Mouse (Mus musculus) intestine, embryonic 16.5 days (tissue): Measurements from ENCODE around the gene Tubb3. TPM values are rescaled to one million over a fixed set of nuclear protein-coding genes. Genes with fewer than 3 reads are reported as not detected.
A peak's percentile ranks its signal among the peaks of the same experiment; 100 is the strongest.
"Not testable (repeated sequence)": the region's sequence is repeated elsewhere in the genome, so short reads cannot be mapped to it uniquely, and the experiment has no call there.

ENCODE experiments used
- ATAC-seq: fragments of 200-750 bp; cut with Nextera tagmentation; 2 replicates; pipeline ENCODE4 v1.8.0; 2017; ENCODE audit warnings: moderate TSS enrichment, moderate library complexity
- H3K27ac ChIP-seq: fragments of 300-500 bp; sonication (generic); 2 replicates; pipeline ENCODE4 v1.5.1; 2014; ENCODE audit warnings: mild to moderate bottlenecking, low read length
- H3K27me3 ChIP-seq: fragments of 300-500 bp; sonication (generic); replicated peaks from 2 replicates; pipeline ENCODE4 v1.6.1; 2014; ENCODE audit warnings: low read length, control low read depth, mixed read lengths; ENCODE audit not compliant: control insufficient read depth, insufficient read depth
- H3K36me3 ChIP-seq: fragments of 300-500 bp; sonication (generic); 2 replicates; pipeline ENCODE4 v1.6.1; 2014; ENCODE audit warnings: low read length, control low read depth; ENCODE audit not compliant: control insufficient read depth, insufficient read depth
- H3K4me1 ChIP-seq: fragments of 300-500 bp; sonication (generic); 2 replicates; pipeline ENCODE4 v1.6.1; 2014; ENCODE audit warnings: low read length, control low read depth, mixed read lengths; ENCODE audit not compliant: control insufficient read depth, insufficient read depth
- H3K4me2 ChIP-seq: fragments of 300-500 bp; sonication (generic); 2 replicates; pipeline ENCODE4 v1.6.1; 2014; ENCODE audit warnings: low read depth, low read length, control low read depth
- H3K4me3 ChIP-seq: fragments of 300-500 bp; sonication (generic); 2 replicates; pipeline ENCODE4 v1.5.1; 2014; ENCODE audit warnings: mild to moderate bottlenecking, low read length
- H3K9ac ChIP-seq: fragments of 300-500 bp; sonication (generic); 2 replicates; pipeline ENCODE4 v1.6.1; 2014; ENCODE audit warnings: low read depth, low read length
- H3K9me3 ChIP-seq: fragments of 300-500 bp; sonication (generic); 2 replicates; pipeline ENCODE4 v1.6.1; 2016; ENCODE audit warnings: low read length, control low read depth; ENCODE audit not compliant: control insufficient read depth
- WGBS: fragments of 180-500 bp; shearing (Covaris S2); extraction: QIAGEN DNeasy Blood & Tissue Kit; methylation state at CpG from one replicate; pipeline ENCODE4 v1.1.7; 2014; 5-methylcytosine and 5-hydroxymethylcytosine counted together
- polyA plus RNA-seq: library from polyadenylated mRNA; unstranded; fragments of >200 nt; fragmentation: Nextera tagmentation; extraction: Ambion mirVana; gene quantifications from 2 replicates; pipeline ENCODE4 v1.2.1, GENCODE M21; 2015

The Tubb3 gene
- polyA plus RNA-seq, 1 experiment from 2014 or later: 52.6 TPM

GRCm38 (mm10) chr8:123428343-123428893 lies 17.2 kb downstream of the Tubb3 start:
- 98% methylated on average over 29 of the region's 29 CpGs for WGBS

GRCm38 (mm10) chr8:123428939-123429721 lies 17.9 kb downstream of the Tubb3 start:
- Histone ChIP-seq H3K4me1 (no peaks in the 10 kb centered on the region), H3K4me3 (no peak overlapping the region), H3K27me3 (no peaks in the 10 kb centered on the region), H3K9ac (no peak overlapping the region), H3K9me3 (peaks cover 43% of the 10 kb centered on the region), H3K36me3 (no peaks in the 10 kb centered on the region; the same call in 1 of the 2 replicates), H3K4me2 (no peak overlapping the region), H3K27ac (no peak overlapping the region)
- 95% methylated on average over 23 of the region's 23 CpGs for WGBS
- ATAC-seq: no peak

More at GRCm38 (mm10) chr8:123428343-123428893, 17.2 kb downstream of the Tubb3 start:
- Histone ChIP-seq H3K4me3 (no peak overlapping the region), H3K36me3 (no peaks in the 10 kb centered on the region; the same call in 1 of the 2 replicates), H3K27me3 (no peaks in the 10 kb centered on the region), H3K9me3 (peaks cover 43% of the 10 kb centered on the region), H3K4me1 (no peaks in the 10 kb centered on the region), H3K9ac (no peak overlapping the region), H3K4me2 (no peak overlapping the region), H3K27ac (no peak overlapping the region)
- no peak for ATAC-seq

- WGBS: 96% methylated on average over 15 of the region's 15 CpGs
- H3K9me3 ChIP-seq: peaks cover 43% of the 10 kb centered on the region
- H3K4me1 ChIP-seq, H3K4me2 ChIP-seq, H3K9ac ChIP-seq, H3K4me3 ChIP-seq, H3K27ac ChIP-seq, H3K27me3 ChIP-seq, H3K36me3 ChIP-seq, ATAC-seq: not testable (repeated sequence)
These were observed 18.4 kb downstream of the Tubb3 start for GRCm38 (mm10) chr8:123429722-123430013.

- not testable (repeated sequence) for H3K36me3 ChIP-seq, ATAC-seq, H3K4me2 ChIP-seq, H3K4me3 ChIP-seq, H3K27me3 ChIP-seq, H3K9ac ChIP-seq, H3K27ac ChIP-seq, H3K4me1 ChIP-seq
- 89% methylated on average over 7 of the region's 8 CpGs for WGBS
- H3K9me3 ChIP-seq: peaks cover 40% of the 10 kb centered on the region
These were observed 19.7 kb downstream of the Tubb3 start for GRCm38 (mm10) chr8:123430936-123431335.

- Histone ChIP-seq H3K9me3 (peaks cover 37% of the 10 kb centered on the region), H3K27ac (no peak overlapping the region), H3K9ac (no peak overlapping the region), H3K4me3 (no peak overlapping the region), H3K4me1 (no peaks in the 10 kb centered on the region), H3K27me3 (no peaks in the 10 kb centered on the region), H3K4me2 (no peak overlapping the region), H3K36me3 (no peaks in the 10 kb centered on the region; the same call in 1 of the 2 replicates)
- WGBS: 96% methylated on average over 25 of the region's 25 CpGs
- ATAC-seq: no peak
These were observed 20.6 kb downstream of the Tubb3 start for GRCm38 (mm10) chr8:123431616-123432365.

- Histone ChIP-seq H3K9ac (no peak overlapping the region), H3K27me3 (no peaks in the 10 kb centered on the region), H3K4me2 (no peak overlapping the region), H3K4me3 (no peak overlapping the region), H3K36me3 (no peaks in the 10 kb centered on the region; the same call in 1 of the 2 replicates), H3K4me1 (no peaks in the 10 kb centered on the region), H3K27ac (no peak overlapping the region), H3K9me3 (peaks cover 31% of the 10 kb centered on the region)
- WGBS: 93% methylated on average over 16 of the region's 16 CpGs
- ATAC-seq: no peak
These were observed 21.2 kb downstream of the Tubb3 start for GRCm38 (mm10) chr8:123432381-123432780.

- WGBS: 97% methylated on average over 46 of the region's 47 CpGs
These were observed 22.2 kb downstream of the Tubb3 start for GRCm38 (mm10) chr8:123433241-123433974.

GRCm38 (mm10) chr8:123441788-123442187 lies 30.6 kb downstream of the Tubb3 start:
- no peak for ATAC-seq
- no peaks in the 10 kb centered on the region for H3K27me3 ChIP-seq
- no peak overlapping the region for H3K9ac ChIP-seq
- H3K27ac ChIP-seq: no peak overlapping the region
- no peak overlapping the region for H3K4me2 ChIP-seq
- peaks cover 9% of the 10 kb centered on the region for H3K4me1 ChIP-seq
- 85% methylated on average over 2 of the region's 2 CpGs for WGBS
- no peak overlapping the region for H3K4me3 ChIP-seq
- no peaks in the 10 kb centered on the region for H3K36me3 ChIP-seq
- no peaks in the 10 kb centered on the region for H3K9me3 ChIP-seq

More at GRCm38 (mm10) chr8:123433241-123433974, 22.2 kb downstream of the Tubb3 start:
- not testable (repeated sequence) for H3K36me3 ChIP-seq, H3K4me2 ChIP-seq, H3K4me3 ChIP-seq, H3K27me3 ChIP-seq, ATAC-seq, H3K27ac ChIP-seq, H3K4me1 ChIP-seq, H3K9ac ChIP-seq
- peaks cover 21% of the 10 kb centered on the region for H3K9me3 ChIP-seq

GRCm38 (mm10) chr8:123442351-123442750 lies 31.1 kb downstream of the Tubb3 start:
- H3K4me2 ChIP-seq: 0 out of 2 replicates have a peak overlapping the region, but pooled peaks have one; percentile 57
- no peaks in the 10 kb centered on the region for H3K9me3 ChIP-seq
- ATAC-seq: peak; percentile 9
- H3K4me3 ChIP-seq: peak overlapping the region; percentile 72; the same call in 1 of the 2 replicates
- no peak overlapping the region for H3K9ac ChIP-seq
- H3K27me3 ChIP-seq: no peaks in the 10 kb centered on the region
- no peak overlapping the region for H3K27ac ChIP-seq
- no peaks in the 10 kb centered on the region for H3K36me3 ChIP-seq
- 92% methylated on average over 5 of the region's 5 CpGs for WGBS
- H3K4me1 ChIP-seq: peaks cover 9% of the 10 kb centered on the region
